Mouse (Mus musculus): Measurements from ENCODE around the gene Phkg1. TPM values are rescaled to one million over a fixed set of nuclear protein-coding genes. Genes with fewer than 3 reads are reported as not detected.
A peak's percentile ranks its signal among the peaks of the same experiment; 100 is the strongest.
"Not testable (repeated sequence)": the region's sequence is repeated elsewhere in the genome, so short reads cannot be mapped to it uniquely, and the experiment has no call there.

Phkg1 gene
- total RNA-seq (2021), result 1 to 10 TPM; 3.2 to 8.0 TPM
- long read RNA-seq, experiment 1, partial matches to known transcripts, result 0 of 3 reads
- long read RNA-seq, experiment 1, other reads (novel, unspliced or antisense), result 1 of 3 reads
- long read RNA-seq, experiment 2, partial matches to known transcripts, result 0 of 1 reads
- long read RNA-seq, experiment 2, other reads (novel, unspliced or antisense), result 0 of 1 reads

- no peak for DNase-seq
These were observed at the start of gene Phkg1 for GRCm38 (mm10) chr5:129898449-129898848. Gene Phkg1 (minus strand): TSS chr5:129898549.

- no peak for DNase-seq
These were observed 49.2 kb upstream of the Phkg1 start for GRCm38 (mm10) chr5:129947528-129948033.

GRCm38 (mm10) chr5:129943402-129943801 lies 45.1 kb upstream of the Phkg1 start:
- DNase-seq, result no peak

- peak; percentile 55 for DNase-seq
These were observed 44.0 kb upstream of the Phkg1 start for GRCm38 (mm10) chr5:129942073-129942939.

- peak; percentile 100 for DNase-seq
These were observed 43.2 kb upstream of the Phkg1 start, which contains the start of gene Vkorc1l1 for GRCm38 (mm10) chr5:129941495-129942045. Gene Vkorc1l1 (plus strand): TSS chr5:129941970.

- no peak for DNase-seq
These were observed 42.6 kb upstream of the Phkg1 start for GRCm38 (mm10) chr5:129940736-129941494.

- no peak for DNase-seq
These were observed 41.9 kb upstream of the Phkg1 start for GRCm38 (mm10) chr5:129940281-129940680.

- DNase-seq, result no peak
These were observed 38.6 kb upstream of the Phkg1 start for GRCm38 (mm10) chr5:129936941-129937340.

GRCm38 (mm10) chr5:129929924-129930855 lies 31.8 kb upstream of the Phkg1 start:
- DNase-seq, result peak; percentile 62

- no peak for DNase-seq
These were observed 27.6 kb upstream of the Phkg1 start for GRCm38 (mm10) chr5:129925933-129926332.

- no peak for DNase-seq
These were observed 26.6 kb upstream of the Phkg1 start for GRCm38 (mm10) chr5:129924820-129925452.

GRCm38 (mm10) chr5:129921972-129922371 lies 23.6 kb upstream of the Phkg1 start:
- no peak for DNase-seq

- DNase-seq, result no peak
These were observed 21.0 kb upstream of the Phkg1 start for GRCm38 (mm10) chr5:129919320-129919719.

GRCm38 (mm10) chr5:129918752-129919151 lies 20.4 kb upstream of the Phkg1 start:
- no peak for DNase-seq

- DNase-seq, result no peak
These were observed 19.8 kb upstream of the Phkg1 start for GRCm38 (mm10) chr5:129918065-129918651.

GRCm38 (mm10) chr5:129915491-129915890 lies 17.1 kb upstream of the Phkg1 start:
- not testable (repeated sequence) for DNase-seq

GRCm38 (mm10) chr5:129914024-129914423 lies 15.7 kb upstream of the Phkg1 start:
- peak; percentile 31 for DNase-seq

GRCm38 (mm10) chr5:129909591-129909990 lies 11.2 kb upstream of the Phkg1 start:
- DNase-seq, result no peak

- no peak for DNase-seq
These were observed 10.8 kb upstream of the Phkg1 start for GRCm38 (mm10) chr5:129909147-129909546.

Data from adrenal gland, postnatal 10 days (tissue).